Mouse (Mus musculus): ENCODE measurements around the gene Tmem174. TPM values are rescaled to one million over a fixed set of nuclear protein-coding genes. Genes with fewer than 3 reads are reported as not detected.

Tmem174 gene
- not detected in 2 replicates for polyA plus RNA-seq (2012)

DNA sequence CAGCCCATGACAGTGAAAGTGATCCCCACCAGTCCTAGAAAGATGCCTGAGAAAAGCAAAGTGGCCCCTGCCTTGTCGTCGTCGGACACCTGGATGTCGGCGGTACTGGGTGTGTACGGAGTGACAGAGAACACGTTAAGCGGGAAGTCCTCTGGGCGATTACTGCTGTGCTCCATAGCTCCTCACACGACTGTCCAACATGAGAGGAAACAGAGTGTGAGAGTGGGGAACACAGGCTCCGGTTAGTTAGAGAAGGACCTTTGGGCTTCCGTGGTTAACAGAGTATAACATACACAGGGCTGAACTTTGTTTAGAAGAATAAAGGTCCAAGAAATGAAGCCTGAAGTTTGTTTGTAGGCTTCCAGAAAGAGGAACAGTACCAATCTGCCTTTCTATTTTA lies at the start of gene Tmem174:
Tmem174 (minus strand) TSS at position 266 of the 400 bp plus-strand sequence.
- no peak within 1 kb of the TSS for H3K4me3 ChIP-seq (replicated peaks)

DNA sequence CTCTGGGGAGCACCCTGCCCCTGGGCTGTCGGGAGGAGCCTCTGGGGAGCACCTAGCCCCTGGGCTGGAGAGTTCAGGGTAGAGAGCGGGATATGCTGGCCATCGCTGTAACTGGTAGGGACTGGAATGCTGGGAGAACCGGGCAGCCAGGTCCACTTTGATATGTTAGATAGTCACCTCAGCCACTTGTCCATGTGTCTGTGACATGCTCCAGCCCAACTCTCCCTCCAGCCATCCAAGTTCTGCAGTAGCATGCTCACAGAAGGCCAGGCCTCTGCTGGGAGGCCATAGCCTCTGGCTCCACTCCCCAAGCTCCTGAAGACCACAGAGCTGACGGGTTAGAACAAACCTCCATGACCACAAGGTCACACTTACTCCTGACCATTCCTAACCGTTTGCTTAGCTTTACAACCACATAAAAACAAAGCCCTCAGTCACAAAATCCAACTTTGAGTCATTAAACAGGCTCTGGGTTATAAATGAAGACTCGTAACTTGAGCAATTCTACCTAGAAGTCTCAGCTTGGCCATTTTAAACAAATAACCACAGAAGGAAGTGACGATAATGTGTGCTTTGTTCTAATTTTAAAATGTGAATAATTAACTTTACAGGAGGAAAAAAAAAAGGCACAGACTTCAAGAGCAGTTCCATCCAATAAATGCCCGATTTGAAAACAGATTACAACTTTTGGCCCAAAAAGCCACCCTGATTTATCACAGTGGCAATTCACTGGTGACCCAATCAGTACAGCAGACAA lies 47.1 kb upstream of the Tmem174 start:
- TF ChIP-seq TAL1 (IDR thresholded peaks at IDR 0.05; ENCODE audit: low read length) (no peak), GATA1 (IDR thresholded peaks at IDR 0.05; ENCODE audit: low read length) (no peak)
- Histone ChIP-seq H3K36me3 (ENCODE audit: control insufficient read depth) (no peaks in the 10 kb centered on the region), H3K27me3 (ENCODE audit: control insufficient read depth) (no peaks in the 10 kb centered on the region), H3K9me3 (ENCODE audit: control insufficient read depth, low read length) (no peaks in the 10 kb centered on the region), H3K4me3 (replicated peaks) (no peak overlapping the region), H3K4me1 (ENCODE audit: control insufficient read depth) (no peaks in the 10 kb centered on the region)

More for the DNA sequence above, at the start of gene Tmem174:
- Histone ChIP-seq H3K9me3 (ENCODE audit: control insufficient read depth, low read length) (peaks cover 5% of the 10 kb centered on the region; the same call in 1 of the 2 replicates), H3K27me3 (ENCODE audit: control insufficient read depth) (no peaks in the 10 kb centered on the region), H3K4me1 (ENCODE audit: control insufficient read depth) (no peaks in the 10 kb centered on the region), H3K36me3 (ENCODE audit: control insufficient read depth) (no peaks in the 10 kb centered on the region)
- TF ChIP-seq GATA1 (IDR thresholded peaks at IDR 0.05; ENCODE audit: low read length) (no peak), TAL1 (IDR thresholded peaks at IDR 0.05; ENCODE audit: low read length) (no peak)

DNA sequence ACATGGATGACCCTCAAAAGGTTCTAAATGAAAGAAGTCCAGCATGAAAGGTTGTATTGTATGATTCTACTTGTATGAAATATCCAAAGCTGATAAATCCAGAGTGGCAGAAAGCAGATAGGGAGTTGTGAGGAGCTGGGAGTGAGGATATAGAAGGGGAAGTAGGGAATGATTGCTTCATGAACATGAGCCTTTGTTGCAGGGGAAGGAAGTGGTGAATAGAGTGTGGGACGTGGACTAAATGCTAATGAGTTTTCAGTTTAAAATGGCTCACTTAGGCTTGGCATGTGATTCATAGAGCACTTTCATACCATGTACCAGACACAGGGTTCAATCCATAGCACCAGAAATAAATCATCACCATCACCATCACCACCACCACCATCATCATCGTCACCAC lies 46.2 kb upstream of the Tmem174 start:
- H3K9me3 ChIP-seq (ENCODE audit: control insufficient read depth, low read length) = no peaks in the 10 kb centered on the region
- no peaks in the 10 kb centered on the region for H3K4me1 ChIP-seq (ENCODE audit: control insufficient read depth)
- TF ChIP-seq TAL1 (IDR thresholded peaks at IDR 0.05; ENCODE audit: low read length) (no peak), GATA1 (IDR thresholded peaks at IDR 0.05; ENCODE audit: low read length) (no peak)
- no peaks in the 10 kb centered on the region for H3K36me3 ChIP-seq (ENCODE audit: control insufficient read depth)
- no peak overlapping the region for H3K4me3 ChIP-seq (replicated peaks)
- no peaks in the 10 kb centered on the region for H3K27me3 ChIP-seq (ENCODE audit: control insufficient read depth)

DNA sequence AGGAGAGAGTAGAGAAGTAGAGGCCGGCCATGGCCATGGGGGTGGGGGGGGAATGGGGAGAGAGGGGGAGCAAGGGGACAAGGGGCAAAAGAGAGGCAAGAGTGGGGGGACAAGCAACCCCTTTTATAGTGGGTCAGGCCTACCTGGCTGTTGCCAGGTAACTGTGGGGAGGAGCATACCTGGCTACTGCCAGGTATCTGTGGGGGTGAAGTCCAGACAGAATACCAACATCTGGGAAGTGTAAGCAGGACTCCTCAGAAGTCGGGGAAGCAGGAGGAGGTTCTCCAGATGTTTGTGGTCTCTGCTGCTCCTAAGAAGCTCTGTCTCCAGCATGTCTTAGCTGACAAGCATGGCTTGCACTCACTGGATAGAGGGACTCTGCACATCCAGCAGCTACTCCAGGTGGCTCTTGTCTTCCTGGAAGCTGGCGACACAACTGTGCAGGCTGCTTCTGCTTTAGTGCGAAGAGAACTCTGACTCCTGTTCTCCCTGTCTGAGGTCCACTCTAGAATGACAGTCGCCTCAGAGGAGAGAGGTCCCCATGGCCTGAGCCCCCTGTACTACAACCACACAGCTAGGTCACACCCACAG lies 43.4 kb upstream of the Tmem174 start:
- Histone ChIP-seq H3K36me3 (ENCODE audit: control insufficient read depth) (no peaks in the 10 kb centered on the region), H3K4me3 (replicated peaks) (no peak overlapping the region), H3K9me3 (ENCODE audit: control insufficient read depth, low read length) (no peaks in the 10 kb centered on the region), H3K27me3 (ENCODE audit: control insufficient read depth) (no peaks in the 10 kb centered on the region), H3K4me1 (ENCODE audit: control insufficient read depth) (no peaks in the 10 kb centered on the region)
- TF ChIP-seq GATA1 (IDR thresholded peaks at IDR 0.05; ENCODE audit: low read length) (no peak), TAL1 (IDR thresholded peaks at IDR 0.05; ENCODE audit: low read length) (no peak)

DNA sequence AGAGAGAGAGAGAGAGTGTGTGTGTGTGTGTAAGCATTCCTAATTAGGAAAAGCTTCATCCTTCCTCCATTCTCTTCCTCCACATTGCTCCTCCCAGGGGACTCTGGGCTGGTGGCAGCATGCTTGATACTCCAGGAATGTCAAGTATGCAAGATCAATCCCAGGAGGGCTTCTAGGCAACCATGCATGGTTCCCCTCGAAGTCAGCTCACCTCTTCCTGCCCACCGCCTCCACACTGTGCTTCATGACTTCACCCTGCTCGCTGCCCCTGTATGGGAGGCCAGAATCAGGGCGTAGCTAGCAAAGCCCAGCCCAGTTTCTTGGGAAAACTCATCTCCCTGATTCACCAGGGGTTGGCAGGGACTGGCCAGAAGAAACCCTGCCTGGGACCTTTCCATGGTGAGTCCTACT lies 42.4 kb upstream of the Tmem174 start:
- no peak overlapping the region for H3K4me3 ChIP-seq (replicated peaks)
- no peaks in the 10 kb centered on the region for H3K27me3 ChIP-seq (ENCODE audit: control insufficient read depth)
- no peak for TF ChIP-seq GATA1 (IDR thresholded peaks at IDR 0.05; ENCODE audit: low read length)
- H3K9me3 ChIP-seq (ENCODE audit: control insufficient read depth, low read length) = no peaks in the 10 kb centered on the region
- no peaks in the 10 kb centered on the region for H3K4me1 ChIP-seq (ENCODE audit: control insufficient read depth)
- H3K36me3 ChIP-seq (ENCODE audit: control insufficient read depth) = no peaks in the 10 kb centered on the region

DNA sequence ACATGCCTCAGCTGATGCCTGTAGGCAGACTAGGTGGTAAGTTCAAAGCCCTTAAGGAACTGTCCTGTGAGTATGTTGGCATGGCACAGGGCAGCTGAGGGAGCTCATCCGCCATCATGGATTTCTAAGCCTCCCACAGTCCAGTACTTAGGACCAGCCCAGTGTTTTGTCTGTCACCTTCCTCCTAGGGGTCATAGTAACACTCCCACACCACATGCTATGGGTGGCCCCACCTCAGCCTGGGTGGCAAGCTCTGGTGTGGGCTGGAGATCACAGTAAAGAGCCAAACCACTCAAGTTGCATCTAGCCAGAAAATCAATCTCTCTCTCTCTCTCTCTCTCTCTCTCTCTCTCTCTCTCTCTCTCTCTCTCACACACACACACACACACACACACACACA lies 42.0 kb upstream of the Tmem174 start:
- TF ChIP-seq TAL1 (IDR thresholded peaks at IDR 0.05; ENCODE audit: low read length) (no peak), GATA1 (IDR thresholded peaks at IDR 0.05; ENCODE audit: low read length) (no peak)
- Histone ChIP-seq H3K27me3 (ENCODE audit: control insufficient read depth) (no peaks in the 10 kb centered on the region), H3K4me3 (replicated peaks) (no peak overlapping the region), H3K9me3 (ENCODE audit: control insufficient read depth, low read length) (no peaks in the 10 kb centered on the region), H3K4me1 (ENCODE audit: control insufficient read depth) (no peaks in the 10 kb centered on the region), H3K36me3 (ENCODE audit: control insufficient read depth) (no peaks in the 10 kb centered on the region)

DNA sequence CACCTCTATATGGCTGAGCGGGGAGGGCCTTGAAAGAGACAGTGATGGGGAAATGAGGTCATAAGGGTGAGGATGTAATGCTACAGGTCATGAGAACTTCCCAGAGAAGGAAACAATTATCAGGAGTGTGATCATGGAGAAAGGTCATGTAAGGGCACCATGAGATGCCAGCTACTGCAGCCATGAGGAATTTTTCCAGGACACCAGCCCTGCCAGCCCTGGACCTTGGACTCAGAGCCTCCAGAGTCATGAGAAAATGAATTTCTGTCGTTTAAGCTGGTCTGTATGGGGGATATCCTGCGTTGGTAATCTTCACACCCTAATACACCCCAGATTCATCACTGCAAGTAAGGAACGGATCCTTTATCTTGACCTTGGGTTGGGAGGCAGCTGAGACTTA lies 36.7 kb upstream of the Tmem174 start:
- no peaks in the 10 kb centered on the region for H3K36me3 ChIP-seq (ENCODE audit: control insufficient read depth)
- TF ChIP-seq GATA1 (IDR thresholded peaks at IDR 0.05; ENCODE audit: low read length) = no peak
- TF ChIP-seq TAL1 (IDR thresholded peaks at IDR 0.05; ENCODE audit: low read length) = no peak
- H3K27me3 ChIP-seq (ENCODE audit: control insufficient read depth) = no peaks in the 10 kb centered on the region
- no peaks in the 10 kb centered on the region for H3K4me1 ChIP-seq (ENCODE audit: control insufficient read depth)
- H3K4me3 ChIP-seq (replicated peaks) = no peak overlapping the region
- H3K9me3 ChIP-seq (ENCODE audit: control insufficient read depth, low read length) = no peaks in the 10 kb centered on the region

DNA sequence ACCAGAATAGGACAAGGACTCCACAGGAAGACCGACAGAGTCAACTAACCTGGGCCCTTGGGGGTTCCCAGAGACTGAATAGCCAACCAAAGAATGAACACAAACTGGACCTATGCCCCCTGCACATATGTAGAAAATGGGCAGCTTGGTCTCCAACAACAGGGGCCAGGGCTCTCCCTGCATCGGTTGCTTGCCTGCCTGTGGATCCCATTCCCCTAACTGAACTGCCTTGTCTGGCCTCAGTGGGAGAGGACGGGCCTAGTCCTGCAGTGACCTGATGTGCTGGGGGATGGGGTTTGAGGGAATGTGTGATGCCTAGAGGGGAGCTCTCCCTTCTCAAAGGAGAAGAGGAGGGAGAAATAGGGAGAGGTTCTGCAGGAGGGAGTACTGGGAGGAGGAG lies 32.1 kb upstream of the Tmem174 start:
- Histone ChIP-seq H3K36me3 (ENCODE audit: control insufficient read depth) (no peaks in the 10 kb centered on the region), H3K27me3 (ENCODE audit: control insufficient read depth) (no peaks in the 10 kb centered on the region), H3K4me1 (ENCODE audit: control insufficient read depth) (no peaks in the 10 kb centered on the region), H3K4me3 (replicated peaks) (no peak overlapping the region), H3K9me3 (ENCODE audit: control insufficient read depth, low read length) (no peaks in the 10 kb centered on the region)
- TF ChIP-seq TAL1 (IDR thresholded peaks at IDR 0.05; ENCODE audit: low read length) (no peak), GATA1 (IDR thresholded peaks at IDR 0.05; ENCODE audit: low read length) (no peak)

DNA sequence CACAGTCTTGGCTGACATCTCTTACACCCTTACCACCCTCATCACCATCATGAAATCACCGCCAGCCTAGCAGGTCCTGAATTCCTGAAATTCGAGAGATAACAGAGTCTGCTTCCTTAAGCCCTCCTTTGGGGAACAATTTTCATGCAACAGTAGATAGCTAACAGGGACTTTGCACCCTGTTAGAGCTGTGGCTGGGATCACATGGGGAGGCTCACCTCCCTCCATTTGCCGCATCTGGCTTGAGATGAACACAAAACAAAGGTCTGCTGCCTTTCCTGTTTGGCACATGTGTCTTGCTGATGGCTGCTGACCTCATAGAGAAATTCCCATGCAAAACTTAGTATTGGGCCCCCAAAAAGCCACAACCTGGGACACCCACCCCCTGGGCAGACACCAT lies 30.1 kb upstream of the Tmem174 start:
- TF ChIP-seq TAL1 (IDR thresholded peaks at IDR 0.05; ENCODE audit: low read length) (no peak), GATA1 (IDR thresholded peaks at IDR 0.05; ENCODE audit: low read length) (no peak)
- Histone ChIP-seq H3K4me3 (replicated peaks) (no peak overlapping the region), H3K4me1 (ENCODE audit: control insufficient read depth) (no peaks in the 10 kb centered on the region), H3K27me3 (ENCODE audit: control insufficient read depth) (no peaks in the 10 kb centered on the region), H3K36me3 (ENCODE audit: control insufficient read depth) (no peaks in the 10 kb centered on the region), H3K9me3 (ENCODE audit: control insufficient read depth, low read length) (no peaks in the 10 kb centered on the region)

Measured in erythroblast, embryonic 14.5 days (primary cell).